Mouse (Mus musculus) liver, adult 2 months (tissue): ENCODE results near the gene Uroc1. TPM values are rescaled to one million over a fixed set of nuclear protein-coding genes. Genes with fewer than 3 reads are reported as not detected.

Experiments used
- DNase-seq: peaks from one replicate; pipeline ENCODE4 v3.0.0-alpha.2; 2011; ENCODE audit warnings: low read depth, low spot score; ENCODE audit errors: extremely low read depth
- H3K27ac ChIP-seq: fragments of 200-500 bp; replicated peaks from 2 replicates; pipeline ENCODE4 v1.5.1; 2012; ENCODE audit warnings: low read depth, mild to moderate bottlenecking, control low read depth, inconsistent platforms, low read length; ENCODE audit not compliant: insufficient read depth
- H3K27me3 ChIP-seq: fragments of 200-500 bp; 2 replicates; pipeline ENCODE4 v1.6.1; 2012; ENCODE audit warnings: mild to moderate bottlenecking, moderate library complexity, low read length, inconsistent platforms; ENCODE audit not compliant: control insufficient read depth, insufficient read depth
- H3K36me3 ChIP-seq: fragments of 200-500 bp; 2 replicates; pipeline ENCODE4 v1.6.1; 2012; ENCODE audit warnings: low read length, inconsistent platforms; ENCODE audit not compliant: control insufficient read depth, insufficient read depth
- H3K4me1 ChIP-seq: fragments of 200-500 bp; 2 replicates; pipeline ENCODE4 v1.6.1; 2011; ENCODE audit warnings: low read length; ENCODE audit not compliant: control insufficient read depth, insufficient read depth
- H3K4me3 ChIP-seq: fragments of 200-500 bp; 2 replicates; pipeline ENCODE4 v1.5.1; 2011; ENCODE audit warnings: low read depth, mild to moderate bottlenecking, control low read depth, low read length, moderate library complexity; ENCODE audit not compliant: insufficient read depth
- H3K79me2 ChIP-seq: fragments of 200-500 bp; 2 replicates; pipeline ENCODE4 v1.6.1; 2012; ENCODE audit warnings: inconsistent platforms, mild to moderate bottlenecking, low read length, moderate library complexity; ENCODE audit not compliant: control insufficient read depth, insufficient read depth
- H3K9ac ChIP-seq: fragments of 200-500 bp; 2 replicates; pipeline ENCODE4 v1.6.1; 2012; ENCODE audit warnings: low read depth, mild to moderate bottlenecking, control low read depth, inconsistent platforms, low read length
- CTCF ChIP-seq: fragments of 200-500 bp; IDR thresholded peaks from 2 replicates; pipeline ENCODE4 v1.5.1; 2011; ENCODE audit warnings: low read depth, low read length, control low read depth
- POLR2A ChIP-seq: fragments of 200-500 bp; IDR thresholded peaks from 2 replicates; pipeline ENCODE4 v1.6.1; 2011; ENCODE audit warnings: low read length, control low read depth; ENCODE audit not compliant: insufficient read depth; ENCODE audit errors: extremely low read depth
- WGBS: fragments of 180-500 bp; shearing (Covaris S2); methylation state at CpG from one replicate; pipeline ENCODE4 v1.1.7; 2018; 5-methylcytosine and 5-hydroxymethylcytosine counted together
- polyA plus RNA-seq: library from polyadenylated mRNA; depleted of rRNA; stranded (reverse); fragments of >200 nt; gene quantifications from 2 replicates; pipeline ENCODE4 v1.2.3, GENCODE M21; 2012
- total RNA-seq: library from RNA; depleted of rRNA; stranded (reverse); fragments of >200 nt; gene quantifications from 2 replicates; pipeline ENCODE4 v1.2.3, GENCODE M21; 2014

Uroc1 gene
- total and polyA plus RNA-seq, 2 experiments = 239 to 399 TPM

- peak overlapping the region; percentile 96 for H3K9ac ChIP-seq
- 21% methylated on average over 3 of the region's 3 CpGs for WGBS
- TF ChIP-seq POLR2A (no peak), CTCF (no peak)
These were observed 9.1 kb upstream of the Uroc1 start for GRCm38 (mm10) chr6:90324026-90324425.

GRCm38 (mm10) chr6:90324463-90324862 is 8.6 kb upstream of the Uroc1 start:
- TF ChIP-seq POLR2A = no peak
- no peak for TF ChIP-seq CTCF
- H3K27me3 ChIP-seq = no peaks in the 10 kb centered on the region
- 21% methylated on average over 3 of the region's 3 CpGs for WGBS
- peaks cover 39% of the 10 kb centered on the region for H3K4me1 ChIP-seq
- DNase-seq = peak; percentile 95
- peak overlapping the region; percentile 99 for H3K27ac ChIP-seq
- H3K36me3 ChIP-seq = no peaks in the 10 kb centered on the region
- peak overlapping the region; percentile 96 for H3K9ac ChIP-seq
- peaks cover 23% of the 10 kb centered on the region for H3K79me2 ChIP-seq
- H3K4me3 ChIP-seq = peak overlapping the region; percentile 88

More at GRCm38 (mm10) chr6:90324026-90324425, 9.1 kb upstream of the Uroc1 start:
- Histone ChIP-seq H3K4me1 (peaks cover 43% of the 10 kb centered on the region), H3K79me2 (peaks cover 27% of the 10 kb centered on the region), H3K27ac (peak overlapping the region; percentile 99), H3K4me3 (peak overlapping the region; percentile 88), H3K36me3 (no peaks in the 10 kb centered on the region), H3K27me3 (no peaks in the 10 kb centered on the region)
- no peak for DNase-seq

- 6% methylated on average over 22 of the region's 22 CpGs for WGBS
- H3K4me1 ChIP-seq = peaks cover 35% of the 10 kb centered on the region
- TF ChIP-seq CTCF (no peak), POLR2A (peak; percentile 79)
- peak; percentile 88 for DNase-seq
- H3K36me3 ChIP-seq = no peaks in the 10 kb centered on the region
- peak within 1 kb of the TSS; percentile 99 for H3K27ac ChIP-seq
- no peaks in the 10 kb centered on the region for H3K27me3 ChIP-seq
- peaks cover 20% of the 10 kb centered on the region for H3K79me2 ChIP-seq
- H3K4me3 ChIP-seq = peak within 1 kb of the TSS; percentile 88
- H3K9ac ChIP-seq = peak within 1 kb of the TSS; percentile 96
These were observed 8.1 kb upstream of the Uroc1 start, which contains the start of gene Chst13 for GRCm38 (mm10) chr6:90324991-90325390. TSS of gene Chst13 (minus strand) at chr6:90325185.

GRCm38 (mm10) chr6:90327670-90328069 is 5.4 kb upstream of the Uroc1 start:
- peaks cover 19% of the 10 kb centered on the region for H3K4me1 ChIP-seq
- H3K27me3 ChIP-seq = no peaks in the 10 kb centered on the region
- WGBS = 12% methylated on average over 6 of the region's 6 CpGs
- no peak overlapping the region for H3K9ac ChIP-seq
- no peak overlapping the region for H3K4me3 ChIP-seq
- peaks cover 12% of the 10 kb centered on the region for H3K79me2 ChIP-seq
- H3K36me3 ChIP-seq = no peaks in the 10 kb centered on the region
- H3K27ac ChIP-seq = no peak overlapping the region
- DNase-seq = no peak
- peak; percentile 30; the same call in 1 of the 2 replicates for TF ChIP-seq CTCF
- no peak for TF ChIP-seq POLR2A

- WGBS = 7% methylated on average over 1 of the region's 1 CpGs
- H3K27me3 ChIP-seq = no peaks in the 10 kb centered on the region
These were observed 3.1 kb upstream of the Uroc1 start for GRCm38 (mm10) chr6:90329953-90330352.

GRCm38 (mm10) chr6:90334244-90334643 is 1.2 kb downstream of the Uroc1 start:
- Histone ChIP-seq H3K27ac (peak overlapping the region; percentile 89), H3K79me2 (peaks cover 11% of the 10 kb centered on the region; the same call in 1 of the 2 replicates), H3K4me3 (peak overlapping the region; percentile 75), H3K36me3 (peaks cover 6% of the 10 kb centered on the region), H3K27me3 (no peaks in the 10 kb centered on the region), H3K9ac (peak overlapping the region; percentile 76), H3K4me1 (peaks cover 18% of the 10 kb centered on the region)
- DNase-seq = peak; percentile 33
- 30% methylated on average over 3 of the region's 3 CpGs for WGBS
- TF ChIP-seq CTCF (no peak), POLR2A (no peak)

More at GRCm38 (mm10) chr6:90329953-90330352, 3.1 kb upstream of the Uroc1 start:
- no peak for TF ChIP-seq CTCF
- TF ChIP-seq POLR2A = no peak
- Histone ChIP-seq H3K9ac (no peak overlapping the region), H3K4me1 (peaks cover 15% of the 10 kb centered on the region), H3K36me3 (no peaks in the 10 kb centered on the region), H3K79me2 (peaks cover 11% of the 10 kb centered on the region; the same call in 1 of the 2 replicates), H3K27ac (no peak overlapping the region), H3K4me3 (no peak overlapping the region)
- no peak for DNase-seq
